Mouse (Mus musculus) bone marrow macrophage, adult 2 months (primary cell): ENCODE measurements around the gene Gm525. TPM values are rescaled to one million over a fixed set of nuclear protein-coding genes. Genes with fewer than 3 reads are reported as not detected.

Experiments
- H3K27ac ChIP-seq: 2 replicates; pipeline ENCODE4 v1.5.1; 2012; ENCODE audit warnings: low read depth, low read length; ENCODE audit not compliant: insufficient read depth
- H3K4me1 ChIP-seq: 2 replicates; pipeline ENCODE4 v1.6.1; 2012; ENCODE audit warnings: low read length; ENCODE audit not compliant: control insufficient read depth, insufficient read depth
- H3K4me3 ChIP-seq: 2 replicates; pipeline ENCODE4 v1.5.1; 2012; ENCODE audit warnings: mild to moderate bottlenecking, low read length, moderate library complexity; ENCODE audit not compliant: insufficient read depth
- CTCF ChIP-seq: IDR thresholded peaks from 2 replicates; pipeline ENCODE4 v1.5.1; 2012; ENCODE audit warnings: low read depth, mild to moderate bottlenecking, low read length, moderate library complexity
- POLR2A ChIP-seq: IDR thresholded peaks from 2 replicates; pipeline ENCODE4 v1.6.1; 2012; ENCODE audit warnings: mild to moderate bottlenecking, low read depth, low read length, borderline replicate concordance
- polyA plus RNA-seq: library from polyadenylated mRNA; stranded (reverse); fragments of >200 nt; gene quantifications from 2 replicates; pipeline ENCODE4 v1.2.4, GENCODE M21; 2012; ENCODE audit not compliant: missing spikeins, insufficient read depth, insufficient read length

The Gm525 gene
- not detected in 2 replicates for polyA plus RNA-seq

DNA sequence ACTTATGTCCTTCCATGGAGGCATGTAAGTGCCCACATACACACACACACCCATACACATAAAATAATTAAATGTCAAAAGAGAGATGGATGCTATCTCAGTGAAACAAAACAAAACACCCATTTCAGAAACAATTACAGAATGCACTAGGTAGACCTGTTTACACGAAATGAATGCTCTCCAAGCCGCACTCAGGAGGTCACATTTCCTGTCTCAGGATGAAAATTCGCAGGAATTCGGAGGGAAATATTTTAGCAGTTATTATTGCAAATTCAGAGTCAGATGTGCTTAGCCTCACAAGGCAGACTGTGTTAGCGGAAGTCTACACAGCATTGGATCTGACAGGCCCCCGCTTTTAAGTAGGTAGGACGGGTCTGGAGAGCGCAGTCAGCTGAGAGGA is at the start of gene Gm525:
Gene Gm525, plus strand, starts transcription at position 301 of the 400 bp plus-strand sequence.
- no peak for TF ChIP-seq CTCF
- no peak for TF ChIP-seq POLR2A
- Histone ChIP-seq H3K4me3 (no peak within 1 kb of the TSS), H3K27ac (no peak within 1 kb of the TSS), H3K4me1 (peaks cover 7% of the 10 kb centered on the region)

- no peak for TF ChIP-seq CTCF
- TF ChIP-seq POLR2A, result no peak
- H3K4me1 ChIP-seq, result peaks cover 65% of the 10 kb centered on the region
These were observed 49.3 kb upstream of the Gm525 start for GRCm38 (mm10) chr11:89024181-89024881.

DNA sequence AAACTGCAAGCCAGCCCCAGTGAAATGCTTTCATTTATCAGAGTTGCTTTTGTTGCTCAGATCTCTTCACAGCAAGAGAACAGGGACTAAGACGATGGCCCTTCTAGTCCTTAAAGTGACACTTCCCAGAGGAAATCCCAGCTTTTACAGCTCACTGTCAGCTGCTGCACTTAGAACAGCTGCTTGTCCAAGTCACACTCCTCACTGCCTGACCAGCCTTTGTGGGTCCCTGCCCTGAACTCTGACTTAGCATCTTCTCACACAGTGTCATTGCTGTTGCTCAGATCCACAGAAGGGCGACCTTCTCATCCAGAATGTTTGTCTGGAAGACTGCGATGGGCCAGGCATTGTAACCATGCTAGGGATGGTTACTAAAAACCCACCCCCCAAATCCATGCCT is 48.0 kb upstream of the Gm525 start:
- no peak overlapping the region for H3K4me3 ChIP-seq
- H3K27ac ChIP-seq, result peak overlapping the region; percentile 27; the same call in 1 of the 2 replicates
- no peak for TF ChIP-seq POLR2A
- no peak for TF ChIP-seq CTCF
- peaks cover 63% of the 10 kb centered on the region for H3K4me1 ChIP-seq

More at GRCm38 (mm10) chr11:89024181-89024881, 49.3 kb upstream of the Gm525 start:
- Histone ChIP-seq H3K4me3 (no peak overlapping the region), H3K27ac (peak overlapping the region; percentile 73)

- Histone ChIP-seq H3K4me1 (peaks cover 63% of the 10 kb centered on the region), H3K27ac (no peak overlapping the region), H3K4me3 (no peak overlapping the region)
- TF ChIP-seq POLR2A (no peak), CTCF (no peak)
These were observed 47.5 kb upstream of the Gm525 start for GRCm38 (mm10) chr11:89026117-89026516.

DNA sequence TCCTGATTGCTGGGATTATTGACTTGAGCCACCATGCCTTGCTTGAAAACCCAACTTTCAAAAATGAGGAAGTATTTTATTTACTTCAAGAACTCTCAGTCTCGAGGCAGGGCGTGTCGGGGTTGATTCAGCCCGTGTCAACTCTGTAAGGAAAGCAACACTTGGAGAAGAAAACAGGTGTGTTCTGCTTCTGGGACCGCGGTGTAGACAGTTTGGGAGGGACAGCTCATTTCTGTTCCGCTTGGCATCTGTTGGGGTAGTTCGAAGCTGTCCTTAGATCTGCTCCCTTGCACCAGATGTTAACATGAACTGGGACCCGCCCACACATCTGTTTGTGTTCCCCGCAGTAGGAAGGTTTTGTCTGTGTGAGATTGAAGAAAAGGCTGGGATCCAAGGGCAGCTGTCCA is 45.7 kb upstream of the Gm525 start:
- Histone ChIP-seq H3K4me1 (peaks cover 54% of the 10 kb centered on the region), H3K4me3 (peak overlapping the region; percentile 37), H3K27ac (peak overlapping the region; percentile 74)
- TF ChIP-seq POLR2A, result no peak
- TF ChIP-seq CTCF, result no peak

DNA sequence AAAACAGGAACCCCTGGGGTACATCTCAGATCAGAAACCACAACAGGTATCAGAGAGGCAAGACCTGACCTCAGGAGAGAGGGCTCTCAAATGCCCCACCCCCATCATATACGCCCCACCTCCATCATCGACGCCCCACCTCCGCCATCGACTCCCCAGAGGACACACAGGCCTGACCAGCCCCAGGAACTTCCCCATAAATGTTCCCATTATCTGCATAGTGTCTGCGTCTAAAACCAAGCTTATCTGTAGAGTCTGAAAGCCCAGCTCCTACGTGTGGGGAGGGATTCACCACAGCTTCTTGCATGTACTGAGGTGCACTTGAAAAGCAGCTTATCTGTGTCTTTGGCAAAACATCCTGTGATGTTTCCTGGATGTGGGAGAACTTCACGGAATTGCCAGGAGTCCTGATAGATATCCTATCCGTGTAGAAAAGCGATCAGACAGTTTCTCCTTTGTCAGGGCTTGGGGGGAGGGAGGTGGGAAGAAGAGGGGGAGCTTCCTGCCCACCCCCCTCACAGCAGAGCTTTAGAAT is 44.7 kb upstream of the Gm525 start:
- Histone ChIP-seq H3K27ac (peak overlapping the region; percentile 74), H3K4me1 (peaks cover 45% of the 10 kb centered on the region), H3K4me3 (no peak overlapping the region)
- TF ChIP-seq CTCF (no peak), POLR2A (no peak)

DNA sequence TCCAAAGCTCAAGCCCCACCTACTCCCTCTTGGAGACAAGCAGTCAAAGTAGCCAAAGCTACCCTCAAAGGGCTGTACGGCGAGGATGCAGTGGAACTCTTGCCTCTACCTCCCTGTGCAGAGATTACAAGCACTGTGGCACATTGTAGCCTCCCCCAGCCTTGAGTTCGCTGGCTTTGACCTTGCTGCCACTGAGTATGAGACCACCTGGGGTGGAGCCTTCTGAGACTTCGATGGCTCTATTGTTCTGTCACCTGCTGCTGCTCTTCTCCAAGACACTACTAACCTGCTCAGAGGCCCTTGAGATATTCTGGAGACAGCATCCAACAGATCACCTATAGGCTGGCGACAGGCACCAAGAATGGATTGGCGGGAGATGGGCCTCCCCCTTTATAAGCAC is 43.1 kb upstream of the Gm525 start:
- Histone ChIP-seq H3K27ac (no peak overlapping the region), H3K4me1 (peaks cover 37% of the 10 kb centered on the region)
- TF ChIP-seq POLR2A (no peak), CTCF (no peak)

DNA sequence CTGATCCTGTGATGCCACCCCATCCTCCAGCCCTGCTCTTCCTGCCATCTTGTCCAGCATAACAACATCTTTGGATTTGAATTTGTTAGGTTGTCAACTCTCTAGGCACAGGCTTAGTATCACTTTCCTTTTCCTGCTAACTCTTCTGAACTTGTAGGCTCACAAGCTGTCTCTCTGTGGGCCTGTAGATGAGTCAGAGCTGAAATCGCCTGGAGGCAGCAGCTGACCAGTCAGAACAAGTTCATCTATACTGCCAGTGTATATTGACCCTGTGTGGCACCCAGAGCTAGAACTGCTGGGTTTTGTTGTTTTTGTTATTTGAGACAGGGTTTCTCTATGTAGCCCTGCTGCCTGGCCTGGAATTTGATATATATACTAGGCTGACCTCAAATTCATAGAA is 42.5 kb upstream of the Gm525 start:
- no peak for TF ChIP-seq CTCF
- TF ChIP-seq POLR2A, result no peak

More for the DNA sequence above, 43.1 kb upstream of the Gm525 start:
- no peak overlapping the region for H3K4me3 ChIP-seq

DNA sequence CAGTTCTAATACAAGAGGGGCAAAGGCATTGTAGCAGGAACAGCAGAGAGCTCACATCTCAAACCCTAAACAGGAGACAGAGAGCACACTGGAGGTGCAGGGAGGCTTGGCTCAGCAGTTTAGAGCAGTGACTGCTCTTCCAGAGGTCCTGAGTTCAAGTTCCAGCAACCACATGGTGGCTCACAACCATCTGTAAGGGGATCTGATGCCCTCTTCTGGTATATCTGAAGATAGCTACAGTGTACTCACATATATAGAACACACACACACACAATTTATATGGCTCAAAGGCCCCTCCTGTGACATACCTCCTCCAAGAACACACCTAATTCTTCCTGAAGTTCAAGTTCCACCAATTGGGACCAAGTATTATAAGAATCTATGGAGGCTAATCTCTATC is 39.0 kb upstream of the Gm525 start:
- Histone ChIP-seq H3K27ac (no peak overlapping the region), H3K4me3 (no peak overlapping the region), H3K4me1 (peaks cover 10% of the 10 kb centered on the region)
- TF ChIP-seq CTCF (no peak), POLR2A (no peak)

More for the DNA sequence above, 42.5 kb upstream of the Gm525 start:
- Histone ChIP-seq H3K4me3 (no peak overlapping the region), H3K27ac (no peak overlapping the region), H3K4me1 (peaks cover 33% of the 10 kb centered on the region)

- TF ChIP-seq POLR2A, result no peak
- TF ChIP-seq CTCF, result no peak
- Histone ChIP-seq H3K4me1 (peaks cover 10% of the 10 kb centered on the region), H3K4me3 (no peak overlapping the region), H3K27ac (no peak overlapping the region)
These were observed 38.1 kb upstream of the Gm525 start for GRCm38 (mm10) chr11:89035552-89035951.
